Mouse (Mus musculus) ES-E14 (cell line): ENCODE measurements around the gene 9130019O22Rik. TPM values are rescaled to one million over a fixed set of nuclear protein-coding genes. Genes with fewer than 3 reads are reported as not detected.
"Not testable (repeated sequence)": the region's sequence is repeated elsewhere in the genome, so short reads cannot be mapped to it uniquely, and the experiment has no call there.

Experiments used
- DNase-seq: peaks from one replicate; pipeline ENCODE4 v3.0.0-alpha.2; 2013; ENCODE audit warnings: low read depth, low spot score
- H3K27ac ChIP-seq: 2 replicates; pipeline ENCODE4 v1.5.1; 2012; ENCODE audit warnings: low read depth, mild to moderate bottlenecking, low read length, moderate library complexity, mixed read lengths; ENCODE audit not compliant: poor library complexity, insufficient read depth, severe bottlenecking
- H3K36me3 ChIP-seq: 2 replicates; pipeline ENCODE4 v1.6.1; 2012; ENCODE audit warnings: mild to moderate bottlenecking, low read length, moderate library complexity, mixed read lengths; ENCODE audit not compliant: control insufficient read depth, poor library complexity, insufficient read depth, severe bottlenecking
- H3K4me1 ChIP-seq, 2 experiments: fragments of 150-350 bp in 1 of 2; sonication (generic) in 1 of 2; 2 replicates each; pipeline ENCODE4 v1.6.1; 2012; ENCODE audit warnings: low read length in 2 of 2, mild to moderate bottlenecking in 1 of 2, mixed read lengths in 1 of 2; ENCODE audit not compliant: control insufficient read depth in 2 of 2, insufficient read depth in 2 of 2, poor library complexity in 1 of 2
- H3K4me3 ChIP-seq, 2 experiments: fragments of 150-350 bp in 1 of 2; sonication (generic) in 1 of 2; 2 replicates each; pipeline ENCODE4 v1.5.1; 2012; ENCODE audit warnings: low read length in 2 of 2, low read depth in 1 of 2, mild to moderate bottlenecking in 1 of 2, mixed read lengths in 1 of 2; ENCODE audit not compliant: insufficient read depth in 1 of 2, poor library complexity in 1 of 2, severe bottlenecking in 1 of 2
- H3K9ac ChIP-seq: 2 replicates; pipeline ENCODE4 v1.6.1; 2012; ENCODE audit warnings: low read depth, mild to moderate bottlenecking, low read length, mixed read lengths; ENCODE audit not compliant: poor library complexity, insufficient read depth, severe bottlenecking
- H3K9me3 ChIP-seq: fragments of 150-350 bp; sonication (generic); 2 replicates; pipeline ENCODE4 v1.6.1; 2012; ENCODE audit warnings: low read depth, mild to moderate bottlenecking, low read length; ENCODE audit not compliant: control insufficient read depth, insufficient read depth
- CHD2 ChIP-seq: IDR thresholded peaks from 2 replicates; pipeline ENCODE4 v1.6.1; 2014; ENCODE audit warnings: mild to moderate bottlenecking, low read depth, low read length, inconsistent platforms
- HCFC1 ChIP-seq: IDR thresholded peaks from 2 replicates; pipeline ENCODE4 v1.6.1; 2012; ENCODE audit warnings: low read length, inconsistent platforms, borderline replicate concordance; ENCODE audit not compliant: insufficient read depth
- MAFK ChIP-seq: IDR thresholded peaks from 2 replicates; pipeline ENCODE4 v1.6.1; 2014; ENCODE audit warnings: mild to moderate bottlenecking, low read depth, low read length, inconsistent platforms; ENCODE audit not compliant: insufficient read depth
- ZC3H11A ChIP-seq: IDR thresholded peaks from 2 replicates; pipeline ENCODE4 v1.6.1; 2012; ENCODE audit warnings: low read depth, mild to moderate bottlenecking, inconsistent platforms, low read length, borderline replicate concordance
- ZNF384 ChIP-seq: IDR thresholded peaks from 2 replicates; pipeline ENCODE4 v1.6.1; 2012; ENCODE audit warnings: low read depth, low read length, inconsistent platforms
- in situ Hi-C, 2 experiments: fragments of 600-800 bp; cut with MboI; formaldehyde crosslinking; loops; one replicate each; pipeline ENCODE4 v1.15.1; 2025; ENCODE audit warnings: low sequenced_read_pairs in 2 of 2, inconsistent platforms in 1 of 2; ENCODE audit not compliant: unreplicated experiment in 2 of 2
- total RNA-seq: library from RNA; depleted of rRNA; stranded (reverse); fragments of 300-350 nt; gene quantifications from 2 replicates; pipeline ENCODE4 v1.2.3, GENCODE M21; 2012

9130019O22Rik gene
- total RNA-seq, 1 experiment, result 4.2 TPM

DNA sequence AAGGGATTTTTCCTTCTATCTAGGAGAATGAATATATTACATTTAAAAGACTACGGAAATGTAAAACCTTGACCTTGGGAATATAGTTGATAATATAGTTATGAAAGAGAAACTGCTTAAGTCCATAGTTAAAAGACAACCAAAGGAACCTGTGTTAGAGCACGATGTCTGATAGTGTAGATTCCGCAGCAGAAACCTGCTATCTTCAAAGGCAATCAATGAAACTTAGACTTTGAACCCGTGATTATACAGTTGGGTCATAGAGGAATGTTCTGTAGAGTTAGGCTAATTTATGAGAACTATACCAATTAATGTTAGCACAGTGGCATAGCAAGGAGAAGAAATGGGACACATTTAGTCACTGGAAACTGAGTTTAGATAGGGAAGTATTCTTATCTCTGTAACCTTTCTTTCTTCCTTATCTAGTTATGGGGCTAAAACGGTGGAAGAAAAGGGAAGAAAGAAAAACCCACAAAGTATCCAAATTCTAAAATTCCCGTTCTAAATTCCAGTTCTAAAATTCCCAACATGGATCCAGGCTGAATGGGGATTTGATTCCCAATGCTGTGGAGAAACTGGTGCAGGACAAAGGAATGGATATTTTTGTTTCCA lies 8.6 kb downstream of the 9130019O22Rik start:
- TF ChIP-seq HCFC1 (no peak), ZNF384 (no peak), MAFK (no peak)
- H3K9me3 ChIP-seq, result no peaks in the 10 kb centered on the region
- in situ Hi-C loops, result no loop called here

DNA sequence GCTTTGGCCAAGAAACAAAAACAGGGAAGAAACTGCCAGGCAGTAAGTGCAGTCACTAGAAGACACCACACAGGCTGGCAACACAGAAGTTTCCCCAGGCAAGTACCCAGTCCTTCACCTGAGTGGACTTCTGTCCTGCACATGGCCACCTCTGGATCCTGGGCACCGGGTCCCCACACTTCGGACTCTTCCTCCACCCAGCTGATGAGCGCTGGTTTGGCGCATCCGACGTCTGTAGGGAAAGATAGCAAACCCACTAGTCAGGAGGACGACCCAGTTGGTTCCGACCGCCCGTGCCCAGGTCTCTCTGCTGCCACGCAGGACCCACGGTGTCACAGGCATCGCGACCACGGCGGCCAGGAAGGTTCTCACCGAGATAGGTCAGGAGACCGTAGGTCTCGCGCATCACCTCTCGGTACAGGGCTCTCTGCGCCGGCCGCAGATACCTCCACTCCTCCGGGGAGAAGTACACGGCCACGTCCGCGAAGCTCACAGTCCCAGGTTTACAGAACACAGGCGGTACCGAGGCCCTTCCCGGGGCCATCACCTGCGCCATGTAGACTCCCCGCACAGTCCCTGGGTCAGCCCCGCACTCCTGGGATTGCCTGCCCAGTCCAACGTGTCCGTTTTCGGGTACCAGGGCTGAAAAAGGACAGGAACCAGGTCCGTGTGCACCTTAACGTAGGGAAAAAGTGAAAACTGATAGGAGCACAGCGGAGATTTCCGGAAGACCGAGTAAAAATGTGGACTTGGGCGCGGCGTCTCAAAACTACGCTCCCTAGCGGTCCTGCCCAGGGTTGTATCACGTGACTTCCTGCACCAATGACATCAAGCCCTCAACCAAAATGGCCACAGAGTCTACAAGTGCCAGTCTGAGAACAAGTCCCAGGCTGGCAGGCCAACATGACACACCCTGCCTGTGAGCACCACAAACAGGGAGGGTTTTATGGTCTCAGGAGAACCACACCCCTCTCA lies 11.4 kb downstream of the 9130019O22Rik start, which contains the start of gene Zfp747:
Zfp747 (minus strand) TSS at position 780 of the 975 bp plus-strand sequence.
- DNase-seq, result peak; percentile 91
- H3K9me3 ChIP-seq, H3K36me3 ChIP-seq, H3K27ac ChIP-seq, in situ Hi-C loops, H3K4me1 ChIP-seq: not testable (repeated sequence)
- TF ChIP-seq HCFC1, result peak; percentile 85
- Histone ChIP-seq H3K4me3 (peak within 1 kb of the TSS; percentile 82 to 91), H3K9ac (peak within 1 kb of the TSS; percentile 93)

More for the DNA sequence above, 8.6 kb downstream of the 9130019O22Rik start:
- Histone ChIP-seq H3K36me3 (peaks cover 9% of the 10 kb centered on the region; the same call in 1 of the 2 replicates), H3K9ac (no peak overlapping the region), H3K27ac (no peak overlapping the region), H3K4me3 (no peak overlapping the region), H3K4me1 (no peaks in the 10 kb centered on the region)
- no peak for DNase-seq

DNA sequence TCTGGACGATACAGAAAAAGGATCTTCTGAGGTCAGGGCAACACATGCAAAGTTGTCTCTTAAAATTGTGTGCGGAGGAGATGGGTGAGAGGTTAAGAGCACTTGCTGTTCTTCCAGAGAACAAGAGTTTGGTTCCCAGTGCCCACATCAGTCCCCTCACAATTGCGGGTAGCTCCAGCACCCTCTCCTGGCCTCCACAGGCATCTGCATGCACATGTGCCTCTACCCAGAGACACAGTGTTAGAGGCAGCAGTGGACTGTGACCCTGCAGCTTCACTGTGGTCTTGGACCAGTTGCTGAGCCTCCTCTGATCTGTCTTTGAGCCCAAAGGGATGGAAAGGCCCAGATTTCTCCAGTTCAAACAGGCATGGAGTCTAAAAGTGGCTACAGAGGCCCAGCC lies 15.1 kb downstream of the 9130019O22Rik start:
- H3K36me3 ChIP-seq, H3K27ac ChIP-seq, H3K4me1 ChIP-seq, H3K9me3 ChIP-seq, DNase-seq, H3K4me3 ChIP-seq, H3K9ac ChIP-seq, in situ Hi-C loops: not testable (repeated sequence)

DNA sequence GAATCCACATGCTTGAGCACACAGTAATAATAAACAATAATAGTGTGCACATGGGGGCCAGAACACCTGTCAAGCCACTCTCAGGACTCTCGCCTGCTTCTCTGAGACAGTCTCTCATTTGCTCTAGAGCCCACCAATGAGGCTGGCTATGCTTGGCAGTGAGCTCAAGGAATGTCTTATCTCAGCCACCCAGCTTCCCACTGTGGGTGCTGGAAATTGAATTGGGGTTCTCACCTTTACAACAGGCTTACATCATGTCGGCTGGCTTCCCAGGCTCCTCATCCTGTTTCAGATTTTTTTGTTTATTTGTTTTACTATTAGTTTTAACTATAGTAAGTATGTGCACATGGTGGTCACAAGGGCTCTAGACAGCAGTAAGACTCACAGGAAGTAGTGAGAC lies 15.8 kb downstream of the 9130019O22Rik start:
- H3K36me3 ChIP-seq, result peaks cover 9% of the 10 kb centered on the region
- H3K9me3 ChIP-seq, result no peaks in the 10 kb centered on the region
- H3K9ac ChIP-seq, result no peak overlapping the region
- TF ChIP-seq HCFC1, result no peak
- TF ChIP-seq ZC3H11A, result no peak
- TF ChIP-seq CHD2, result no peak
- TF ChIP-seq ZNF384, result no peak
- no peak for TF ChIP-seq MAFK
- in situ Hi-C loops, result no loop called here
- DNase-seq, result no peak
- no peak overlapping the region for H3K4me3 ChIP-seq
- H3K4me1 ChIP-seq, result no peaks in the 10 kb centered on the region
- H3K27ac ChIP-seq, result no peak overlapping the region
